ENCODE assay signal across 8 mouse cellular contexts in genomic region chr6:56797311-56798151, GRCm38 (mm10). TPM values are rescaled to one million over a fixed set of nuclear protein-coding genes. Genes with fewer than 3 reads are reported as not detected.
DNase-seq lines count a peak whose midpoint lies in the region; ATAC-seq and TF ChIP-seq lines count a peak whose summit lies in the region.

Gene Kbtbd2 (minus strand): TSS chr6:56797813.

- TF ChIP-seq CTCF in cortical plate, adult 2 months (IDR thresholded peaks at IDR 0.05; ENCODE audit: extremely low read depth, insufficient read depth, low read length) = no peak

- DNase-seq in gastrocnemius, postnatal 10 days = peak; percentile 92
- DNase-seq in left cerebral cortex, postnatal 10 days (ENCODE audit: extremely low spot score in 1 of 2, low spot score in 2 of 2) = peak; percentile 89 to 97
- peak; percentile 96 for DNase-seq in right cerebral cortex, postnatal 25 days
- DNase-seq in urinary bladder, postnatal 4 days (ENCODE audit: low spot score in 2 of 2) = peak; percentile 92 to 94

- H3K4me3 ChIP-seq in cortical plate, adult 2 months (ENCODE audit: insufficient read depth, low read length) = peak within 1 kb of the TSS; percentile 58

- peak; percentile 76 for ATAC-seq in activated CD4-positive, CD25-positive, alpha-beta regulatory T cell, adult 4 months
- ATAC-seq in inflammation-experienced regulatory T-cells, adult 6 months = peak; percentile 80
- ATAC-seq in megakaryocyte-erythroid progenitor cell, adult 5-6 weeks (replicated peaks; ENCODE audit: low FRiP score, low TSS enrichment, poor library complexity, severe bottlenecking) = peak; percentile 84

- peak within 1 kb of the TSS; percentile 83 for H3K27ac ChIP-seq in cortical plate, adult 2 months (ENCODE audit: insufficient read depth, low read length)

- no peak; the same call in 1 of the 2 replicates for TF ChIP-seq POLR2A in cortical plate, adult 2 months (IDR thresholded peaks at IDR 0.05; ENCODE audit: extremely low read depth, insufficient read depth, low read length)

- peaks cover 2% of the 10 kb centered on the region; the same call in 1 of the 2 replicates for H3K4me1 ChIP-seq in cortical plate, adult 2 months (ENCODE audit: control insufficient read depth, insufficient read depth, low read length)

- intact Hi-C loops in left cerebral cortex, postnatal 10 days (cut with DNase I) = no loop called here

RNA-seq across cellular contexts. Expression of gene Kbtbd2, which starts in this region (rescaled TPM):
- polyA plus RNA-seq in activated CD4-positive, CD25-positive, alpha-beta regulatory T cell, adult 4 months (2017; shearing (Covaris generic)) = 10 to 100 TPM; 17.0 to 20.3 TPM
- 30.5 and 34.0 TPM in 2 replicates for polyA plus RNA-seq in cortical plate, adult 2 months (2012; rRNA removed)
- total RNA-seq in gastrocnemius, postnatal 10 days (2021) = 10 to 100 TPM; 21.9 to 25.8 TPM
- 10 to 100 TPM; 15.7 to 24.7 (median 22.9) TPM for polyA plus RNA-seq in inflammation-experienced regulatory T-cells, adult 6 months (2017; shearing (Covaris generic))
- 10 to 100 TPM; 42.2 to 44.8 TPM for total RNA-seq in left cerebral cortex, postnatal 10 days (2021)
- total RNA-seq in megakaryocyte-erythroid progenitor cell, adult 5-6 weeks (2014; fragmentation: Nextera tagmentation) = 23.3 and 32.6 TPM in 2 replicates
- 57.3 and 81.0 TPM in 2 replicates for total RNA-seq in megakaryocyte-erythroid progenitor cell, adult 5-6 weeks (2017)

Comparison
In these comparisons a context has a peak if more than half of its experiments do, and no peak if none do; other contexts are left out.
1. Peak in every context shown above with its lines: DNase-seq, ATAC-seq, H3K4me3 ChIP-seq and H3K27ac ChIP-seq.